Mouse (Mus musculus) embryo, embryonic 10 days (tissue): ENCODE results near the gene Spg7.
"Not testable (repeated sequence)": the region's sequence is repeated elsewhere in the genome, so short reads cannot be mapped to it uniquely, and the experiment has no call there.

Experiments used
- DNase-seq: peaks from one replicate; pipeline ENCODE4 v3.0.0-alpha.2; 2015; ENCODE audit warnings: low spot score

The Spg7 gene

GRCm38 (mm10) chr8:123041008-123041773, 21.6 kb upstream of the Spg7 start:
- peak; percentile 67 for DNase-seq

DNA sequence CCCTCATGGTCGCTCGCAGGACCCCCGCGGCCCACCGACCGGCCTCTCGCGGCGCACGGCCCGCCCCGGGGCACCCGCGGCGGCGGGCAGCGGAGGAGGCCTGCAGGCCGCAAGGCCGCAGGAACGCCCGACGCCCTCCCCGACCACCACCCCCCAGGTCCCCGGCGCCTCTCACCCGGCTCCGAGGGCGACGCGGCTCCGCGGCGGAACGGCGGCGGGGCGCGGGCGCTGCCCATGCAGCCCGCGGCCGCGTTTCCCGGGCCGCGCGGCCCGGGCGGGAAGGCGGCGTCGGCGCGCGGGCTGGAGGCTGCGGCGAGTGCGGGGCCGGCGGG, 21.0 kb upstream of the Spg7 start:
- DNase-seq, result no peak

GRCm38 (mm10) chr8:123042158-123042973, 20.4 kb upstream of the Spg7 start, which contains the start of gene Ankrd11:
Gene Ankrd11 (minus strand): TSS chr8:123042277.
- DNase-seq, result peak; percentile 100

GRCm38 (mm10) chr8:123042974-123043625, 19.6 kb upstream of the Spg7 start:
- DNase-seq, result no peak

GRCm38 (mm10) chr8:123043941-123044340, 18.8 kb upstream of the Spg7 start:
- DNase-seq, result no peak

DNA sequence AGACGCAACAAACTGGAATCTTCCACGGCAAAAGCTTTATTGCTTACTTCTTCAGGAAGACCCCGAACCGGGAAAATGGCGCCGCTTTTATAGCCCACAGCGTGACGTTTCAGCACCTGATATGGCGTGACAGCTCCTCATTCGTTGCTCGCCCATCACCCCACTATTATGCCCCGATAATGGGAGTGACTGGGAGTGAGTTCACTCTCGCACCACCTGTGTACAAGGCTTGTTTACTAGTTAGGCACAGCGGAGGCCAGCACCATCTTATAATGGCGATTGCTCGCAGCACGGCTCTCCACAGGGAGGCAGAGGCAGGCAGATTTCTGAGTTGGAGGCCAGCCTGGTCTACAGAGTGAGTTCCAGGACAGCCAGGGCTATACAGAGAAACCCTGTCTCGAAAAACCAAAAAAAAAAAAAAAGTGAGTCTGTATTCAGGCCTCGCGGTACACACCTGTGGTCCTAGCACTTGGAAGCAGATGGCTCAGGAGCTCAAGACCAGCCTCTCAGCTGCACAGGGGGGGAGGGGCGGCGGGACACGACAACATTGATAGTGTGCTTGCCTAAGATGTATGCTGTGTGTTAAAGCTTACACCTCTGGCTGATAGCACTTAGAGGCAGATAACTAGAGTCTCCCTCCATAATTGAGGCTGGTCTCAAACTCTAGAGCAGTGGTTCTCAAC, 17.9 kb upstream of the Spg7 start:
- DNase-seq, result not testable (repeated sequence)

- no peak for DNase-seq
These were observed 16.0 kb upstream of the Spg7 start for GRCm38 (mm10) chr8:123046706-123047105.

DNA sequence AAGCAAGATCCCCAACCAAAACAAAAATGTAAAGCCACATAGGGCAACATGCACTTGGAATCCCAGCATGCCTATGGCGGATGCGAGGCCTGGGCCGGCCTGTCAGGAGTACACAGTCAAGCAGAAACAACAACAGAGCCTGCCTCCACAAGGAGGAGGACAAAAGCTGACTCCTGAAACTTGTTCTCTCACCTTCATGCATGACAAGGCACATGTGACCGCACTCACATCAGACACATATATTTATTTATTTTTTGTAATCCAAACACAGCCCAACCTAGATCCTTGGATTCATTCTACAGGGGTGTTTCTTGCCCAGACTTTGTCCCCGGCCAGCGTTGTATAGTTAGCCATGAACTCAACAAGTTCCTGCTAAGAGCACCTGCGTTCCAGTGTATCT, 14.9 kb upstream of the Spg7 start:
- no peak for DNase-seq

- DNase-seq, result no peak
These were observed 14.3 kb upstream of the Spg7 start for GRCm38 (mm10) chr8:123048402-123048801.

DNA sequence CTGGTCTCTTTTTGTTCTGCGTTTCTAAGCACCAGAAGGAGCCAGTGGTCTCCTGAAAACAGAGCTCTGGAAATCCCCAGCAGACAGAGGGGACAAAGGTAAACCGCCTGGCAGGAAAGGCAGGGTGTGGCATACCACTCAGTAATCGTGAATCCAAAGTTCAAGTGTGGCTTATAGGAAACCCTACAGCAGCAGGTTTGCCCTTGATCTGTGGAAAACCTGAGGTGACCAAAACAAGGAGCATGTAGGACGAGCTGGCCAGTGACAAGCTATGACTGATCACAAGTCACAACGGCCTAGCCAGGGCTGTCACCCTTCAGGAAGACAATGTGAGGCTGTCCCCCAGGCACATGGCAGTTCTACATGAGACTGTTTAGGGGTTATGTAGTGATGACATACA, 11.3 kb upstream of the Spg7 start:
- DNase-seq, result no peak

- no peak for DNase-seq
These were observed 1.3 kb downstream of the Spg7 start for GRCm38 (mm10) chr8:123064072-123064471.

- no peak for DNase-seq
These were observed 2.1 kb downstream of the Spg7 start for GRCm38 (mm10) chr8:123064809-123065213.

- DNase-seq, result peak; percentile 98
These were observed 2.7 kb downstream of the Spg7 start for GRCm38 (mm10) chr8:123065214-123066100.

DNA sequence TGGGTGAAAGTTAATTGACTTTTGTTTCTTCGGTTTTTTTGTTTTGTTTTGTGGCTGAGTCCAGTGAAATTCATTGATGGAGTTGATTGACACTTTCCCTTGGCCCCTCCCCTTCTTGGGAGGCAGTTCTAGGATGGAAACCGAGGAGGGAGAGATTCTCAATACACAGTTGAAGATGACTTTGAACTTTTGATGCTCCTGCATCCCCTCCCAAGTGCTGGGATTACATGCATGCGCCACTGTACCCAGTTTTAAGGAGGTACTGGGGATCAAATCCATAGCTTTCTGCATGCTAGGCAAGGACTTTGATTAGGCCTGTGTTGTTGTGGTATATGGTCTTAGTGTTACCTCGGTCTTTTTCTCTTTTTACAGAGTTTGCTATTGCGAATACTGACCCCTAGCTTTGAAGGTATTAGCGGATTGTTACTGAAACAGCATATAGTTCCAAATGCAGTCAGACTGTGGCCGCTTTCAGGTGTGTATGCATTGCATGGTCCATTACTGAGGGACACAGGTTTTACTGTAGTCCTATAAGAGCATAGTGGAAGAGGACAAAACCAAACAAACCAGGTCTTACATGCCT, 3.5 kb downstream of the Spg7 start:
- peak; percentile 51 for DNase-seq

GRCm38 (mm10) chr8:123071176-123071575, 8.4 kb downstream of the Spg7 start:
- DNase-seq, result no peak

DNA sequence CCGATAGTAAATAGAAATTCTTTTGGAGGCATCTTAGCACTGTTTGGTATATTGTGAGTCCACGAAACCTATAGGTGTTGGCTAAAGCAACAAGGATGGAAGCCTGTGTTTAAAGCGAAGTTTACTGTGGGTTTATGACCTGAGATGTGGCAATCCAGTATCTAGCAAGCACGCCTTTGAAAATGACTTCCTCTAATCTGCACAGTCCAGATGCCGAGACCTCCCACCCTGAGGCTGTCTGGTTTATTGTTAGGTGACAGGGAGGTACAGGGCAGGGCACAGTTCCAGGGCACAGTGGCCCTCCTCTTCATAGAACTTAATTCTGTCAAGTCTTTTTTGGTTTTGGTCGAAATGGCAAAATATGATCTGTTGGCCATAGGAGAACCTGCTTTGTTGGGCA, 14.5 kb downstream of the Spg7 start:
- DNase-seq, result no peak

- no peak for DNase-seq
These were observed 20.3 kb downstream of the Spg7 start for GRCm38 (mm10) chr8:123082993-123083392.

- no peak for DNase-seq
These were observed 20.9 kb downstream of the Spg7 start for GRCm38 (mm10) chr8:123083610-123084009.

DNA sequence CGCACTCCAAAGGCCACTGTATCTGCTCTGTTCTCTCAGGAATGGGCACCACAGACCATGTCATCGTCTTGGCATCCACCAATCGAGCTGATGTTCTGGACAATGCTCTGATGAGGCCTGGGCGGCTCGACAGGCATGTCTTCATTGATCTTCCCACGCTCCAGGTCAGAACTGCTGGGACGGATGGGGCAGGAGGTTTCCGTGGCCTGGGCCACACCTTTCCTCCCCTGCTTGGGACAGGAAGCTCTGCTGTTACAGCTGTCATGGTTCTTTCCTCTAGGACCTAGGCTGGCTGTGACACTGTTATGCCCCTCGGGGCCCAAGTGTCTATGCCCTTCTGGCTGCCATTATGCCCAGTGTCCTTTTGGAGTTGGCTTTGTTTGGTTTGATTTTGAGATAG, 24.5 kb downstream of the Spg7 start:
- DNase-seq, result no peak

- no peak for DNase-seq
These were observed 34.5 kb downstream of the Spg7 start for GRCm38 (mm10) chr8:123097216-123097615.
